Mouse (Mus musculus): ENCODE data around the gene Prss54.

GRCm38 (mm10) chr8:95576240-95576639 lies at the start of gene Prss54:
- TF ChIP-seq CTCF (IDR thresholded peaks at IDR 0.05; ENCODE audit: low read depth) (no peak), EP300 (optimal IDR thresholded peaks at IDR 0.05) (no peak)

Measured in stomach, postnatal 0 days (tissue).